12 mouse cellular contexts compared by ENCODE assay signal in genomic region chr9:63957647-63958185, GRCm38 (mm10).
A peak's percentile ranks its signal among the peaks of the same experiment; 100 is the strongest.
DNase-seq lines count a peak whose midpoint lies in the region; ATAC-seq lines count a peak whose summit lies in the region.
"Had no signal": no experiment of that assay in that cellular context is flagged by ENCODE, and none has a peak within 500 bp of the region (broad histone marks: within the 10 kb centered on the region; RNA-seq: fewer than 3 reads in every experiment).

No protein-coding gene starts in this region.

- no peak for DNase-seq in heart, adult 8-10 months (ENCODE audit: low spot score)
- peak; percentile 23 for DNase-seq in kidney, postnatal 10 days
- no peak for DNase-seq in kidney, adult 18-20 months
- DNase-seq in cerebellum, adult 9-10 months = no peak
- DNase-seq: thymus, postnatal 4 days had no signal

- WGBS in heart, embryonic 12.5 days = 46% methylated on average over 11 of the region's 11 CpGs
- WGBS in embryonic facial prominence, embryonic 15.5 days = 62% methylated on average over 11 of the region's 11 CpGs
- 51% methylated on average over 11 of the region's 11 CpGs for WGBS in limb, embryonic 13.5 days

- peak overlapping the region; percentile 48 for H3K4me2 ChIP-seq in heart, embryonic 12.5 days
- peak overlapping the region; percentile 26; the same call in 1 of the 2 replicates for H3K4me2 ChIP-seq in embryonic facial prominence, embryonic 15.5 days (replicated peaks)
- H3K4me2 ChIP-seq in limb, embryonic 13.5 days (replicated peaks) = peak overlapping the region; percentile 54
- H3K4me2 ChIP-seq: neural tube, embryonic 12.5 days had no signal

- no peaks in the 10 kb centered on the region for H3K27me3 ChIP-seq in heart, embryonic 12.5 days (replicated peaks)
- H3K27me3 ChIP-seq in embryonic facial prominence, embryonic 15.5 days = no peaks in the 10 kb centered on the region
- H3K27me3 ChIP-seq in limb, embryonic 13.5 days = no peaks in the 10 kb centered on the region
- H3K27me3 ChIP-seq: hindbrain, embryonic 12.5 days; neural tube, embryonic 12.5 days; Patski had no signal

- peaks cover 96% of the 10 kb centered on the region for H3K4me1 ChIP-seq in heart, embryonic 12.5 days (replicated peaks)
- H3K4me1 ChIP-seq in embryonic facial prominence, embryonic 15.5 days = peaks cover 69% of the 10 kb centered on the region
- peaks cover 70% of the 10 kb centered on the region for H3K4me1 ChIP-seq in limb, embryonic 13.5 days

- H3K27ac ChIP-seq in heart, embryonic 12.5 days (ENCODE audit: poor library complexity, severe bottlenecking) = peak overlapping the region; percentile 89
- peak overlapping the region; percentile 79 for H3K27ac ChIP-seq in embryonic facial prominence, embryonic 15.5 days (replicated peaks)
- H3K27ac ChIP-seq in limb, embryonic 13.5 days = peak overlapping the region; percentile 93
- H3K27ac ChIP-seq: liver, embryonic 14.5 days; neural tube, embryonic 12.5 days had no signal

- no peak overlapping the region for H3K4me3 ChIP-seq in heart, embryonic 12.5 days
- H3K4me3 ChIP-seq in embryonic facial prominence, embryonic 15.5 days (replicated peaks) = no peak overlapping the region
- H3K4me3 ChIP-seq in limb, embryonic 13.5 days = no peak overlapping the region
- H3K4me3 ChIP-seq: hindbrain, embryonic 12.5 days; neural tube, embryonic 12.5 days had no signal

- H3K9ac ChIP-seq in heart, embryonic 12.5 days = peak overlapping the region; percentile 33
- H3K9ac ChIP-seq in embryonic facial prominence, embryonic 15.5 days = no peak overlapping the region
- H3K9ac ChIP-seq in limb, embryonic 13.5 days = no peak overlapping the region
- H3K9ac ChIP-seq: liver, embryonic 14.5 days; neural tube, embryonic 12.5 days had no signal

- peaks cover 12% of the 10 kb centered on the region for H3K36me3 ChIP-seq in heart, embryonic 12.5 days
- peaks cover 7% of the 10 kb centered on the region for H3K36me3 ChIP-seq in embryonic facial prominence, embryonic 15.5 days
- H3K36me3 ChIP-seq in limb, embryonic 13.5 days = peaks cover 9% of the 10 kb centered on the region
- H3K36me3 ChIP-seq: hindbrain, embryonic 12.5 days had no signal

- no peak for ATAC-seq in heart, embryonic 12.5 days (ENCODE audit: insufficient number of reproducible peaks, low FRiP score)
- ATAC-seq in embryonic facial prominence, embryonic 15.5 days (ENCODE audit: insufficient number of reproducible peaks, low FRiP score, low TSS enrichment, low read depth) = no peak
- no peak for ATAC-seq in limb, embryonic 13.5 days (ENCODE audit: low FRiP score, low read depth)
- ATAC-seq: Patski had no signal

- no peaks in the 10 kb centered on the region for H3K9me3 ChIP-seq in heart, embryonic 12.5 days (replicated peaks)
- no peaks in the 10 kb centered on the region for H3K9me3 ChIP-seq in embryonic facial prominence, embryonic 15.5 days (replicated peaks)
- no peaks in the 10 kb centered on the region for H3K9me3 ChIP-seq in limb, embryonic 13.5 days
- H3K9me3 ChIP-seq: hindbrain, embryonic 12.5 days; neural tube, embryonic 12.5 days had no signal
